Mouse (Mus musculus): ENCODE results near the gene Snx17. TPM values are rescaled to one million over a fixed set of nuclear protein-coding genes. Genes with fewer than 3 reads are reported as not detected.
"Not testable (repeated sequence)": the region's sequence is repeated elsewhere in the genome, so short reads cannot be mapped to it uniquely, and the experiment has no call there.

Snx17 gene
- polyA plus RNA-seq, 1 experiment = 93.8 TPM

GRCm38 (mm10) chr5:31196207-31196606 lies 3.2 kb downstream of the Snx17 start:
- no peak for DNase-seq (ENCODE audit: low spot score)

DNA sequence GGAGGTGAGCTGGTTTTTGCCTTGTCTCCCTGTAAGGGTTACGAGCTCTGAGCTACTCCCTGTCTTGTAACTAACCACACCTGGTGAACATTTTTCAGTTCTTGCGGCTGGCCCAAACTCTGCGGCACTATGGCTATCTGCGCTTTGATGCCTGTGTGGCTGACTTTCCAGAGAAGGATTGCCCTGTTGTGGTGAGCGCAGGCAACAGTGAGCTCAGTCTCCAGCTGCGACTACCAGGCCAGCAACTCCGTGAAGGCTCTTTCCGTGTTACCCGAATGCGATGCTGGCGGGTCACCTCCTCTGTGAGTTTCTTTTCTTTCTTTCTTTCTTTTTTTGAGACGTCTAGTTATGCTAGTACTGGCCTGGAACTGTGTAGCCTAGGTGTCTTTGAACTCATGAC lies 4.0 kb downstream of the Snx17 start:
- DNase-seq (ENCODE audit: low spot score) = no peak

DNA sequence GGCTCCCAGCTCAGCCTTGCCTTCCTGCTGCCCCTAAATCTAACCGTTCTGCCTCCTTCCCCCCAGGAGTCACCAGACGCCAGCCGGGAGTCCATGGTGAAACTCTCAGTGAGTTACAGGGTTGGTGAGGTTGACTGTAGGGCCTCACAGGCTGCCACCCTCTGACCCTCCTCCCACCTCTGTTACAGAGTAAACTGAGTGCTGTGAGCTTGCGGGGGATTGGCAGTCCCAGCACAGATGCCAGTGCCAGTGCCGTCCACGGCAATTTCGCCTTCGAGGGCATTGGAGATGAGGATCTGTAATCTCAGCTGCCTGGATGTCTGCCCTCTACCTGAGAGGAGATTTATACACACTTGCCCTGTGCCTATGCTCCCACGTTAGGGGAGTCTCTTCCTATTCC lies 5.1 kb downstream of the Snx17 start:
- no peak for DNase-seq (ENCODE audit: low spot score)

GRCm38 (mm10) chr5:31198616-31199320 lies 5.7 kb downstream of the Snx17 start:
- DNase-seq (ENCODE audit: low spot score) = no peak

GRCm38 (mm10) chr5:31199321-31199892 lies 6.4 kb downstream of the Snx17 start:
- DNase-seq (ENCODE audit: low spot score) = no peak

GRCm38 (mm10) chr5:31199893-31200292 lies 6.9 kb downstream of the Snx17 start:
- no peak for DNase-seq (ENCODE audit: low spot score)

- no peak for DNase-seq (ENCODE audit: low spot score)
These were observed 7.3 kb downstream of the Snx17 start for GRCm38 (mm10) chr5:31200327-31200768.

- DNase-seq (ENCODE audit: low spot score) = no peak
These were observed 8.2 kb downstream of the Snx17 start for GRCm38 (mm10) chr5:31201042-31201741.

DNA sequence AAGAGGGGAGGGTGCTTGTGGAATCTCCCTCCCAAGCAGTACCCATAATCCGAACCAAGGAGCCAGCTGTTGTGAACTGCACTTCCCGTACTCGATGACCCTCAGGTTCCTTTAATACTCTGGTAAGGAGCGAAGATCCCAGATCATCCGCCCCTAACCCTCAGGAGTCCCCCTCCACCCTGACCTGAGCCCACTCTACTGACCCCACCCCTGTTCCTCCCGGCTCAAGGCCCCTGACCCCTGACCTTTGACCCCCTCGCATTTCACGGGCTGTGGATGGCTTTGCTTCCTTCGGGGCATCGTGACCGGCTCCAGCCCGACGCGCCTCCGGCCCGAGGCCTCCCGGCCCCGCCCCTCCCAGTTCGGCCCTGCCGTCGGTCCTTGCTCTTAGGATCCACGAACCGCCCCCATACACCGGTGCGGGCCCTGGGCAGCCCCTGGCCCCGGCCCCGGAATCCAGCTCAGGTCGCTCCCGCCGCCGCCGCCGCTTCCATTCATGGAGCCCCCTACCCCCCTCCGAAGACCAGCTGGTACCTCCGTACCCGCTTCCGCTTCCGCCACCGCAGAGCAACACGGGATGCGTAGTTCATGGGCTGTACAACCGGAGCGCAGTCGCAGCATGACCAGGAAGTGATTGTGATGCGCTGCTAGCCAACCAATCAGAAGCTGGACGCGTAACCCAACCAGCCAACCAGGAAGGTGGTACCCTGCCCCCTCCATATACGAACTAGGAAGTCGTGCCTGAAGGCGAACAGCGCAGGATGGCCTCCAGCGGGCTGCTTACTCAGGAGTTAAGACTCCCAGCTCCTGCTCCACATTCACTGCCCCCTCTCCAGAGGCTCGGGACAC lies 8.9 kb downstream of the Snx17 start, which contains the start of gene Zfp513:
Gene Zfp513 (minus strand): TSS at position 562 of the 849 bp plus-strand sequence.
- DNase-seq (ENCODE audit: low spot score) = peak; percentile 84

- no peak for DNase-seq (ENCODE audit: low spot score)
These were observed 9.9 kb downstream of the Snx17 start for GRCm38 (mm10) chr5:31202933-31203332.

- no peak for DNase-seq (ENCODE audit: low spot score)
These were observed 10.8 kb downstream of the Snx17 start for GRCm38 (mm10) chr5:31203866-31204265.

DNA sequence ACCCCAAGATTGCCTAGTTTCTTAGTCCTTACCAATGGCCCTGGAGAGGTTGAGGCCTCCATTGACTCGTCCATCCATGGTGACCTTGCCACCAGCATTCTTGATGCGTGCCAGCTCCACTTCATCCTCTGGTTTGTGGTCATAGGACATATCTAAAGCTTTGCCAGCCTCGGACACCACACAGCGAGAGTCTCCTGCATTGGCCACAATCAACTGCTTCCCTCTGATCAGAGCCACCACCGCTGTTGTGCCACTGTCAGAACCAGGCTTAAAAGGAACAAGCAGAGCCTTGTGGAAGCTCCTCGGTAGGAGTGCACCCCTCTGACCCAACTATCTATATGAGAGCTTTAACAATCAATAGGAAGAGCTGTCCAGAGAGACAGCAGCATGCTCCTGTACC lies 11.4 kb downstream of the Snx17 start:
- DNase-seq (ENCODE audit: low spot score) = no peak

DNA sequence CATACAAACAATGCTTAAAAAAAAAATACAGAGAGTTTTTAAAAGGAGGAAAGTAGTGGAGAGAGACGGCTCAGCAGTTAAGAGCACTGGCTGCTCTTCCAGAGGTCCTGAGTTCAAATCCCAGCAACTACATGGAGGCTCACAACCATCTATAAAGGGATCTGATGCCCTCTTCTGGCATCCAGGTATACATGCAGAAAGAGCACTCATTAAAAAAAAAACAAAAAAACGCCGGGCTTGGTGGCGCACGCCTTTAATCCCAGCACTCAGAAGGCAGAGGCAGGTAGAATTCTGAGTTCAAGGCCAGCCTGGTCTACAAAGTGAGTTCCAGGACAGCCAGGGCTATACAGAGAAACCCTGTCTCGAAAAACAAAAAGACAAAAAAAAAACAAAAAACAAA lies 23.5 kb downstream of the Snx17 start:
- DNase-seq (ENCODE audit: low spot score) = not testable (repeated sequence)

DNA sequence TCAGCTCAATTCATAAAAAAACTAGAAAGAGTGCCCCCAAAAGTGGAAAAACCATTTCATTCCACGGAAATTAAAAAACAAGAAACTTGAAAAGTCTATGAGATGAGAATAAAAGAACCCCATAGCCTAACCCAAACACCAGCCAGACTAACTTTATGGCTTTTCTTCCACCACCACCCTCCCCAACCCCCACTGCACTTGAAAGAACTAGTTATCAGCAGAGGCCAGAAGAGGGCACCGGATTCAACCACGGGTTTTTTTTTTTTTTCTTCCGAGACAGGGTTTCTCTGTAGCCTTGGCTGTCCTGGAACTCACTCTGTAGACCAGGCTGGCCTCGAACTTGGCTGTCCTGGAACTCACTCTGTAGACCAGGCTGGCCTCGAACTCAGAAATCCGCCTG lies 25.3 kb downstream of the Snx17 start:
- no peak for DNase-seq (ENCODE audit: low spot score)

DNA sequence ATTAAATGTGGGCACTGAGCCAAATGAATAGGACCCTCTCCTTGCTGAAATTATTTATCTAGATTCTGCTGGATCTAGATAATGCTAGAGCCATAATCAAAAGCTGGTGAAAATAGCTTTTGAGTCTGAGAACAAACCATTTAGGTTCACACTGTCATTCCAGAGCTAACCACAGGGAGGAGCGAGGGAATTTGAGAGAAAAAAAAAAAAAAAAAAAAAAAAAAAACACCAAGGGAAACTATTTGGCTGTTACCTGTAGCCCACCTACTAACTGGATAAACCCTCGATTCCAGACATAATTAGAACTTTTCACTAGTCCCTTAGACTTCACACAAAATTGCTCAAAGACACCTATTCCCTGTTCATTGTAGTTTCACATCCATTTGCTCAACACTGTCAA lies 26.0 kb downstream of the Snx17 start:
- DNase-seq (ENCODE audit: low spot score) = no peak

- no peak for DNase-seq (ENCODE audit: low spot score)
These were observed 26.4 kb downstream of the Snx17 start for GRCm38 (mm10) chr5:31219474-31219873.

GRCm38 (mm10) chr5:31219911-31220447 lies 27.0 kb downstream of the Snx17 start:
- no peak for DNase-seq (ENCODE audit: low spot score)

- DNase-seq (ENCODE audit: low spot score) = peak; percentile 98
These were observed 27.6 kb downstream of the Snx17 start, which contains the start of gene Ppm1g for GRCm38 (mm10) chr5:31220448-31221303. Gene Ppm1g, minus strand, starts transcription at chr5:31220687.

- no peak for DNase-seq (ENCODE audit: low spot score)
These were observed 28.4 kb downstream of the Snx17 start for GRCm38 (mm10) chr5:31221304-31221945.

DNA sequence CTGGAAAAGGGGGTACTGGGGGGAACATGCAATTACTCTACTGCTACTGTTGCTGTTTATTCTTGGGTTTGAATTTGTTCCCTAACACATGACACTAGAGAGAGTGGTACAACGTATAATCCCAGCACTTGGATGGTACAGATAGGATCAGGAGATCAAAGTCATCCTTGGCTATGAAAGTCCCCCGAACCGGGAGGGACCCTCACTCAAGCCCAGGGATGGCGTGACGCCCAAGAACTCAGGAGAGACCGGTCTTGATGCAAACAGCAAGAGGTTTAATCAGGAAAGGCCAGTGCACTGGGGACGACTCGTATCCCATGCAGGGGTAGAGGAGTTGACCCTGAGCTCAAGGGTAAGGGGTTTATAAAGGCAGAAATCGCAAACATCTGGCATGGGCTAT lies 29.7 kb downstream of the Snx17 start:
- DNase-seq (ENCODE audit: low spot score) = no peak

Data from urinary bladder, adult 2 months (tissue).